Mouse (Mus musculus) kidney, postnatal 10 days (tissue): Measurements from ENCODE around the gene Olfr1290.

Experiments used
- DNase-seq: peaks from one replicate; pipeline ENCODE4 v3.0.0; 2021; ENCODE audit warnings: mixed read lengths

The Olfr1290 gene

DNA sequence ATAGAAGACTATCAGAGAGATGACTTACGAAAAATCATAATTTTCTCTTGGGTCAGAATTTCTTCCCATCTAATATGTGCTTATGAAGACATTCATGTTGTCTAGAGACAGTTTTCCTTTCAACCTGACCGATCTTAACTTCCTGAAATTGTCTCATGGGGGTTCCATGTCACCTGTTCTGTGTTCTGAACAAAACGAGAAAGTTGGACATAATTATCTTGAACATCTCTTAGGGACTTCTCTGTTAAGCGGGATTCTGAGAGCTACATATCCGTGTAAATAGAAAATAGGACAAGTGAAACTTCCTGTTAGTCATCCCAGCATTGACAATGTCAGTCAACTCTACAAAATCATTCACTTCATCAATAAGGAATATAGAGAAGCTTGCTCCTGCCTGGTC lies at the start of gene Olfr1290:
Olfr1290 (minus strand) TSS at position 101 of the 400 bp plus-strand sequence.
- DNase-seq: no peak

GRCm38 (mm10) chr2:111540191-111540590 lies 46.6 kb upstream of the Olfr1290 start, which contains the start of gene Olfr1294:
Gene Olfr1294 (minus strand): TSS chr2:111540291.
- no peak for DNase-seq

- no peak for DNase-seq
Measured at GRCm38 (mm10) chr2:111524903-111525302, 31.3 kb upstream of the Olfr1290 start, which contains the start of gene Olfr1293-ps. Gene Olfr1293-ps (plus strand): TSS chr2:111525203.

DNA sequence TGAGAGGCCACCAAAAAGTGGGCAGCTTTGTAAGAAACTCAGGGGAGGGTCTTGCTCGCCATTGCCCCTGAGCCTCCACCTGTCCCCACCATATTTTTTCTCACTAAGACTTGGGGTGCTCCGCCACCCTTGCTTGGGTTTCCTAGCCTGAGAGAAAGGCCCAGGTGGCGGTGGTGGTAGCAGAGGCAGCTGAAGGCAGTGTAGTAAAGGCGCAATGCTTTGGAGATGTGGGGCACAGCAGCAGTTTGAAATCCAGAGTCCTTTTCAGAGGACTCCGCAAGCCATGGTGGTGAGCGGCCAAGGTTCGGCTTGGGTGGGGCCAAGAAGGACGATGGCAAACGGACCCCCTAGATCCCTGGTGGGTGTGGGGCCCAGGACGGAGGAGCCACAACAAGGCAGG lies 23.8 kb upstream of the Olfr1290 start:
- no peak for DNase-seq

- no peak for DNase-seq
Measured at GRCm38 (mm10) chr2:111496880-111497279, 3.3 kb upstream of the Olfr1290 start, which contains the start of gene Olfr1291-ps1. Gene Olfr1291-ps1 (plus strand): TSS chr2:111497180.

- DNase-seq: no peak
Measured at GRCm38 (mm10) chr2:111480519-111480918, 13.1 kb downstream of the Olfr1290 start, which contains the start of gene Olfr1289. Gene Olfr1289 (plus strand): TSS chr2:111480819.

DNA sequence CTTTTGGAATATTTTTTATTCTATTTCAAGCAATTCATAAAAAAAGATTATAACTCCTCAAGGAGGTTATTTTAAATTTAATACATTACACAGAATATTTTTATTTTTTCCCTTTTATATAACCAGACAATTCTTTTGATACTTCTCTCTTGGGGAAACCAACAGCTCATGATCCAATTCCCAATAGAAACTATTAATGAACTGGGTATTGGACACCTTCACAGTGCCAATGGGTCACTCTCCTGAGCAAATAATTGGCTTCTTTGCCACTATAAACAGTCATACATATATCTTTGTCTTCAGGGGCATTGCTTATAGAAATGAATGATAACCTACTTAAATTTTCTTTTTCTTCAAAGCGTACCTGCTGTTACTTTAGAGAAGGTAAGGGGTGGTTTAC lies 19.8 kb downstream of the Olfr1290 start, which contains the start of gene Olfr1288:
Olfr1288 (plus strand) TSS at position 301 of the 400 bp plus-strand sequence.
- no peak for DNase-seq

DNA sequence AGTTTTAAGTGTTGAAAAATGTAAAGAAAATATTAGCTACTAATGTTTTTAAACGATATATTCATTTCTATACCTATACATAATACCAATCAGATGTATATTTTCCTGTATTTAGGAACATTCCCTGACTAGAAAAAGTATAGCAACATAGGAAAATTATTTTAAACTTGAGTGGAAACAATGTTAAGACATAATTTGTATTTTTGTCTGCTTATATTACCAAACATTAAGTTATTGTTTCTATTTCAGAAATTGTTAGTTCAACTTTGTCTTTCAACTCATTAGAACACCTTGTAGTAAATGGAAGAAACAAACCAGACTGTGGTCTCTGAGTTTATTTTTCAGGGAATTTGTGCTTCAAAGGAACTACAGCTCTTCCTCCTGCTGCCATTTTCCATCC lies 44.8 kb downstream of the Olfr1290 start, which contains the start of gene Olfr1287:
Olfr1287 (plus strand) TSS at position 301 of the 400 bp plus-strand sequence.
- no peak for DNase-seq
